Mouse (Mus musculus) embryonic facial prominence, embryonic 15.5 days (tissue): ENCODE results near the gene Pnpla5. TPM values are rescaled to one million over a fixed set of nuclear protein-coding genes. Genes with fewer than 3 reads are reported as not detected.

Source experiments
- ATAC-seq: fragments of 200-750 bp; cut with Nextera tagmentation; 2 replicates; pipeline ENCODE4 v1.8.0; 2017; ENCODE audit warnings: low read depth, moderate TSS enrichment; ENCODE audit not compliant: insufficient number of reproducible peaks, low FRiP score, low TSS enrichment
- H3K27ac ChIP-seq: fragments of 300-500 bp; sonication (generic); replicated peaks from 2 replicates; pipeline ENCODE4 v1.5.1; 2015; ENCODE audit warnings: mild to moderate bottlenecking, inconsistent platforms
- H3K27me3 ChIP-seq: fragments of 300-500 bp; sonication (generic); 2 replicates; pipeline ENCODE4 v1.6.1; 2015; ENCODE audit warnings: inconsistent platforms
- H3K36me3 ChIP-seq: fragments of 300-500 bp; sonication (generic); 2 replicates; pipeline ENCODE4 v1.6.1; 2015; ENCODE audit warnings: mild to moderate bottlenecking, inconsistent platforms
- H3K4me1 ChIP-seq: fragments of 300-500 bp; sonication (generic); 2 replicates; pipeline ENCODE4 v1.6.1; 2015; ENCODE audit warnings: inconsistent platforms
- H3K4me2 ChIP-seq: fragments of 300-500 bp; sonication (generic); replicated peaks from 2 replicates; pipeline ENCODE4 v1.6.1; 2015; ENCODE audit warnings: mild to moderate bottlenecking, inconsistent platforms
- H3K4me3 ChIP-seq: fragments of 300-500 bp; sonication (generic); replicated peaks from 2 replicates; pipeline ENCODE4 v1.5.1; 2015; ENCODE audit warnings: mild to moderate bottlenecking, inconsistent platforms
- H3K9ac ChIP-seq: fragments of 300-500 bp; sonication (generic); 2 replicates; pipeline ENCODE4 v1.6.1; 2015; ENCODE audit warnings: inconsistent platforms
- H3K9me3 ChIP-seq: fragments of 300-500 bp; sonication (generic); replicated peaks from 2 replicates; pipeline ENCODE4 v1.6.1; 2016; ENCODE audit warnings: inconsistent platforms
- WGBS: fragments of 180-500 bp; shearing (Covaris S2); methylation state at CpG from one replicate; pipeline ENCODE4 v1.1.7; 2015; 5-methylcytosine and 5-hydroxymethylcytosine counted together
- polyA plus RNA-seq: library from polyadenylated mRNA; unstranded; fragments of >200 nt; fragmentation: Nextera tagmentation; extraction: Ambion mirVana; gene quantifications from 2 replicates; pipeline ENCODE4 v1.2.1, GENCODE M21; 2015

Gene Pnpla5
- polyA plus RNA-seq, 1 experiment from 2014 or later: not detected

GRCm38 (mm10) chr15:84139592-84140005 lies 16.6 kb upstream of the Pnpla5 start:
- no peak for ATAC-seq
- no peak overlapping the region for H3K9ac ChIP-seq
- H3K9me3 ChIP-seq: no peaks in the 10 kb centered on the region
- H3K4me2 ChIP-seq: no peak overlapping the region
- 66% methylated on average over 5 of the region's 5 CpGs for WGBS
- H3K27ac ChIP-seq: no peak overlapping the region
- no peaks in the 10 kb centered on the region for H3K27me3 ChIP-seq
- H3K36me3 ChIP-seq: no peaks in the 10 kb centered on the region
- H3K4me1 ChIP-seq: no peaks in the 10 kb centered on the region
- no peak overlapping the region for H3K4me3 ChIP-seq

DNA sequence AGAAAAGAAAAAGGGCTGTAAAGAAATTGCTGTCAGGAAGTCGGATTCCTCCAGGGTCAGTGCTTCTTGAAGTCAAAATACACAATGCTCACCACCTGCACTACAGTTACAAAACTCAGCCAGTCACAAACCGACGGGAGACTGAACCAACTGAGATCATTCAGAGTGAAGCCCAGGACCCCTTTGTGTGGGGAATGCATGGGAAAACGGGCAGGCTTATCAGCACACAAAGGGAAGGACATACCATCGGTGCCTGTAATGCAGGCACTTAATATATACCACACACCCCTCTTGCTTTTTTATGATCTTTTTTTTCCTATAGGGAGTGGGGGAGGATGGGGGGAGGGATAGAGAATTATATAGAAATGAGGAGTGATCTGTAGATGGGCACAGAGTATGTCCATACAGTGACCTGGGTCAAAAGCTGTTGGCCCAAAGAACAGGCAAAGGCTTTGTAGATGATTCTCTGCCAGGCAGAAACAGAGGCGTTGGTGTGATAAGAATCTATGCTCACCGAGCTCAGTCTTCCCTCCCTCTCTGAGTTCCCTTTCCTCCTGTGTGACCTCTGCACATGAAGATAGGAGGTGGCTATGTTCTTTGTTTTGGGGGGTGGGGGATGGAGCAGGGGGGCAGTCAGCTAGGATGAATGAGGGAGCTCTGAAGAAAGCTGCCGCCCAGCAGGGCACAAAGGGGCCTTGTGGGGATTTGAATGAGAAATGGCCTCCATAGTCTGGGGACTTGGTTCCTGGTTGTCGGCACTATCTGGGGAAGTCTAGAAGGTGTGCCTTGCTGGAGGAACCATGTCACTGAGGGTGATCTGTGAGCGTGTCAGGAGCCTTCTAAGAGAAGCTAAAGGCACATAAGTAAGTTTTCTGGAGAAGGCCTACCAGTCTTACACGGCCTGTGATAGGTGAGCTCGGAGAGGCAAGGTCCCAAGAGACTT lies 13.8 kb upstream of the Pnpla5 start:
- ATAC-seq: no peak
- no peak overlapping the region for H3K4me3 ChIP-seq
- no peaks in the 10 kb centered on the region for H3K9me3 ChIP-seq
- 39% methylated on average over 12 of the region's 12 CpGs for WGBS
- no peak overlapping the region for H3K27ac ChIP-seq
- no peaks in the 10 kb centered on the region for H3K4me1 ChIP-seq
- H3K4me2 ChIP-seq: no peak overlapping the region
- no peaks in the 10 kb centered on the region for H3K27me3 ChIP-seq
- H3K36me3 ChIP-seq: no peaks in the 10 kb centered on the region
- H3K9ac ChIP-seq: no peak overlapping the region

- WGBS: 87% methylated on average over 5 of the region's 5 CpGs
- Histone ChIP-seq H3K4me2 (no peak overlapping the region), H3K27me3 (no peaks in the 10 kb centered on the region), H3K27ac (no peak overlapping the region), H3K9me3 (no peaks in the 10 kb centered on the region), H3K4me3 (no peak overlapping the region), H3K9ac (no peak overlapping the region), H3K4me1 (no peaks in the 10 kb centered on the region), H3K36me3 (no peaks in the 10 kb centered on the region)
- ATAC-seq: no peak
These were observed 12.5 kb upstream of the Pnpla5 start for GRCm38 (mm10) chr15:84135472-84135871.

GRCm38 (mm10) chr15:84133440-84133839 lies 10.5 kb upstream of the Pnpla5 start:
- H3K36me3 ChIP-seq: no peaks in the 10 kb centered on the region
- no peak overlapping the region for H3K27ac ChIP-seq
- no peaks in the 10 kb centered on the region for H3K27me3 ChIP-seq
- H3K9ac ChIP-seq: no peak overlapping the region
- no peak for ATAC-seq
- 64% methylated on average over 4 of the region's 4 CpGs for WGBS
- no peak overlapping the region for H3K4me2 ChIP-seq
- no peaks in the 10 kb centered on the region for H3K4me1 ChIP-seq
- H3K9me3 ChIP-seq: no peaks in the 10 kb centered on the region
- no peak overlapping the region for H3K4me3 ChIP-seq

DNA sequence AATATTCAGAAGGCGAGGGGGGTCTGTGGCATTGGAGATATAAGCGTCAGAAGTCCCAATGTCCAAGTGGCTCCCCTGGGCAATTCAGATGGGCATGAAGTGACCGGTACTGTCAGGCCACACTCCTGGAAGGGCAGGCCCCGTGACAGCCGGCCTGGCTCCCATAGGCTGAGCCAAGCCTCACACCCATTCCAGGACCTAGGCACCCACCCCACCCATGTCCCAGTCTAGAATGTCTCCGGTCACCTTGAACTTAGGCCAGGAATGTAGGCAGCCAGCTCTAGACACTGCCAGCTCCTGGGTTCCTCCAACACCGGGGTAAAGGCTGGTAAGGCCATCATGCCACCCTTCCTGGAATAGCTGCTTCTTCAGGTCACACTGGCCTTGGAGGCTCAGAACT lies 9.0 kb upstream of the Pnpla5 start:
- Histone ChIP-seq H3K9me3 (no peaks in the 10 kb centered on the region), H3K4me3 (no peak overlapping the region), H3K4me1 (no peaks in the 10 kb centered on the region), H3K36me3 (no peaks in the 10 kb centered on the region), H3K4me2 (no peak overlapping the region), H3K27me3 (no peaks in the 10 kb centered on the region), H3K9ac (no peak overlapping the region), H3K27ac (no peak overlapping the region)
- WGBS: 94% methylated on average over 7 of the region's 7 CpGs
- ATAC-seq: no peak

- Histone ChIP-seq H3K36me3 (no peaks in the 10 kb centered on the region), H3K27me3 (no peaks in the 10 kb centered on the region), H3K9me3 (no peaks in the 10 kb centered on the region), H3K27ac (no peak overlapping the region), H3K4me1 (no peaks in the 10 kb centered on the region), H3K4me2 (no peak overlapping the region), H3K4me3 (no peak overlapping the region), H3K9ac (no peak overlapping the region)
- WGBS: 66% methylated on average over 16 of the region's 16 CpGs
- ATAC-seq: no peak
These were observed 8.3 kb upstream of the Pnpla5 start for GRCm38 (mm10) chr15:84131096-84131786.

GRCm38 (mm10) chr15:84126871-84127270 lies 3.9 kb upstream of the Pnpla5 start:
- Histone ChIP-seq H3K4me2 (no peak overlapping the region), H3K36me3 (no peaks in the 10 kb centered on the region), H3K27ac (no peak overlapping the region), H3K9me3 (no peaks in the 10 kb centered on the region), H3K27me3 (no peaks in the 10 kb centered on the region), H3K4me3 (no peak overlapping the region), H3K4me1 (no peaks in the 10 kb centered on the region), H3K9ac (no peak overlapping the region)
- ATAC-seq: no peak
- 28% methylated on average over 5 of the region's 5 CpGs for WGBS

DNA sequence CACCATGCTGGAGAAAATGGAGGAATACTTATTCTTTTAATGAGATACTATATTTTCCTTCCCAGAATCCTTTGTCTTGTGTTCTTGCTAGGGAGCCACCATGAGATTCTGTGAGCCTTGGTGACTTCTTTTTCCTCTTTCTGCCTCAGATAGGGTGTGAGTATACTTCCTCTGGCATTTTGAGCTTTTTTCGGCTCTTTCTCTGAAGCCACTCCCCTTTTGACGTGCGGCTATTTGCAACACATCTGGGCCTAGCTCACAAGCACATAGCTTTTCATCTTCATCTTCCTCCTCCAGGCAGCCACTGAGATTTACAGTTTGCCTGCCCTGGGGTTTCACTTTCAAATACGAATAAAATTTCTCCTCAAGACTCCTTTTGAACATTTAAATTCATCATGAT lies 3.5 kb upstream of the Pnpla5 start:
- Histone ChIP-seq H3K27ac (no peak overlapping the region), H3K36me3 (no peaks in the 10 kb centered on the region), H3K9ac (no peak overlapping the region), H3K27me3 (no peaks in the 10 kb centered on the region), H3K4me1 (no peaks in the 10 kb centered on the region), H3K4me3 (no peak overlapping the region), H3K4me2 (no peak overlapping the region), H3K9me3 (no peaks in the 10 kb centered on the region)
- ATAC-seq: no peak
- 58% methylated on average over 4 of the region's 4 CpGs for WGBS

DNA sequence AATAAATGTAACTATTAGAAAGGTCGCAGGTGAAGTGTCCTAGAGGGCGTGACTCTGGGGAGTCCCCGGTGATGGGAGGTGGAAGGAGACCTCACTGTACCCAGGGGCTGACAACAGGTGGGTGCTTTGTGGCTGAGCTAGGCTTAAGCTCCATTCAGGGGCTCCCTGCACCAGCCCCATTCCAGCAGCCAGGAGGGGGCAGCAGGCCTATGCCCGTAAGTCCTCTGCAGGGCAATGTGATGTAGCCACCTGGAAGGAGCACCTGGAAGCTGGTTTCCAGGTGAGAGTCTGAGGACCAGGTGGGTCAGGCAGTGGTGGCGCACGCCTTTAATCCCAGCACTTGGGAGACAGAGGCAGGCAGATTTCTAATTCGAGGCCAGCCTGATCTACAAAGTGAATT lies 1.1 kb upstream of the Pnpla5 start:
- no peak overlapping the region for H3K9ac ChIP-seq
- WGBS: 68% methylated on average over 7 of the region's 7 CpGs
- no peak for ATAC-seq
- H3K4me3 ChIP-seq: no peak overlapping the region
- H3K9me3 ChIP-seq: no peaks in the 10 kb centered on the region
- H3K36me3 ChIP-seq: no peaks in the 10 kb centered on the region
- H3K4me1 ChIP-seq: no peaks in the 10 kb centered on the region
- H3K4me2 ChIP-seq: no peak overlapping the region
- H3K27ac ChIP-seq: no peak overlapping the region
- no peaks in the 10 kb centered on the region for H3K27me3 ChIP-seq

DNA sequence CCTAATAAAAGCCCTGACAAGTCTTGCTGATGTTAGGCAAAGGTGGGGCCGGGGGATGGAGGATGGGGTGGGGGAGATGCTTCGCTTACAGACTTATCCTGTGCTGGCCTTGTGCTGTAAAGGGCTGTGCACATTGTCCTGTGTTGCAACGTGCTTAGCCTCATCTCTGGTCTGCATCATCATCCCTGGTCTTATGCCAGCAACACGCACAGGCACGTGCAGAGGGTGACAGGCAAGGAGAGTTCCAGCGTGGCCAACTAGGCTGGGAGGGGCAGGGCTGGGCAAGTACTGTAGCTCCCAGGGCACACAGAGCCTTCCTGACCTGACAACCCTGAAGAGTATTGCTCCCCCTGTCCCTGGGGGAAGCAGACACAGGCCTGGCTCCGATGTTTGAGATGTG lies 1.9 kb downstream of the Pnpla5 start:
- H3K4me3 ChIP-seq: no peak overlapping the region
- H3K4me1 ChIP-seq: no peaks in the 10 kb centered on the region
- no peaks in the 10 kb centered on the region for H3K9me3 ChIP-seq
- H3K36me3 ChIP-seq: no peaks in the 10 kb centered on the region
- WGBS: 55% methylated on average over 7 of the region's 7 CpGs
- no peak overlapping the region for H3K9ac ChIP-seq
- no peak overlapping the region for H3K27ac ChIP-seq
- no peak overlapping the region for H3K4me2 ChIP-seq
- ATAC-seq: no peak
- H3K27me3 ChIP-seq: no peaks in the 10 kb centered on the region

DNA sequence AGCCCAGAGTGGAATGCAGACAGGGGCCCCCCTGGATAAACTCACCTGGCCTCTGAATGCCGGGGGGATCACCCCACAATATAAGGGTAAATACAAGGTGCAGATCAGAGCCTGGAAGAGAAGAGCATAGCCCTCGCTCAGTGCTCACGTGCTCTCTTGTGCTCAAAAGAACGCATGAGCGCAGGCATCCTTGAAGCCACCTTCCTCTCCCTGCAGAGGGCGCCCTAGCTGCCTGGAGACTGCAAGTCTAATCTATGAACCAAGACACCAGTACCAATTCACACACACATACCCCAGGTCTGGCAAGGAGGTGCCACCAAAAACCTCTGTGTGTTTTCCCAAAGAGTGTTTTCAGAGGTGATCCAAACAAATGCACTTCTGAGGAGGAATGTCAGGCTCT lies 2.4 kb downstream of the Pnpla5 start:
- no peaks in the 10 kb centered on the region for H3K9me3 ChIP-seq
- H3K27ac ChIP-seq: no peak overlapping the region
- H3K36me3 ChIP-seq: no peaks in the 10 kb centered on the region
- 22% methylated on average over 6 of the region's 6 CpGs for WGBS
- H3K4me1 ChIP-seq: no peaks in the 10 kb centered on the region
- no peak overlapping the region for H3K9ac ChIP-seq
- no peaks in the 10 kb centered on the region for H3K27me3 ChIP-seq
- H3K4me2 ChIP-seq: no peak overlapping the region
- no peak overlapping the region for H3K4me3 ChIP-seq
- ATAC-seq: no peak
